ENCODE assay signal across 14 mouse cellular contexts in genomic region chr12:110009136-110009535, GRCm38 (mm10).
DNase-seq lines count a peak whose midpoint lies in the region; ATAC-seq and TF ChIP-seq lines count a peak whose summit lies in the region.
"Had no signal": no experiment of that assay in that cellular context is flagged by ENCODE, and none has a peak within 500 bp of the region (broad histone marks: within the 10 kb centered on the region; RNA-seq: fewer than 3 reads in every experiment).

No protein-coding gene starts in this region.

- H3K9ac ChIP-seq in liver, embryonic 14.5 days (replicated peaks) = no peak overlapping the region

- no peak for ATAC-seq in liver, embryonic 14.5 days (ENCODE audit: insufficient read depth)

- H3K27me3 ChIP-seq in liver, embryonic 14.5 days (ENCODE audit: control insufficient read depth, insufficient read depth, low read length) = no peaks in the 10 kb centered on the region

- no peak for TF ChIP-seq EP300 in liver, embryonic 14.5 days (IDR thresholded peaks at IDR 0.05; ENCODE audit: low read depth)

- H3K4me3 ChIP-seq in liver, embryonic 14.5 days (ENCODE audit: insufficient read depth in 1 of 2, low read depth in 2 of 2, low read length in 2 of 2) = no peak overlapping the region
- H3K4me3 ChIP-seq: erythroblast, embryonic 14.5 days had no signal

- peak; percentile 49 for TF ChIP-seq CTCF in liver, embryonic 14.5 days (IDR thresholded peaks at IDR 0.05; ENCODE audit: low read depth)

- H3K4me2 ChIP-seq in liver, embryonic 14.5 days (ENCODE audit: low read depth) = no peak overlapping the region

- no peaks in the 10 kb centered on the region for H3K36me3 ChIP-seq in liver, embryonic 14.5 days (replicated peaks; ENCODE audit: control insufficient read depth, insufficient read depth, low read depth)

- 37% methylated on average over 4 of the region's 4 CpGs for WGBS in liver, embryonic 14.5 days (ENCODE audit: insufficient replicate concordance)

- DNase-seq in embryo, embryonic 10 days (ENCODE audit: low spot score) = peak; percentile 21
- DNase-seq in embryo, embryonic 10.5 days (ENCODE audit: low spot score) = no peak
- DNase-seq in liver, embryonic 14.5 days (ENCODE audit: low read depth in 3 of 3, low spot score in 3 of 3) = no peak
- DNase-seq in liver = no peak
- peak; percentile 4 for DNase-seq in 3T3-L1 (ENCODE audit: low read depth, low spot score)
- DNase-seq in ZHBTc4 (ENCODE audit: low read depth, low spot score) = peak; percentile 52
- no peak for DNase-seq in cerebellum, adult 18-20 months
- DNase-seq in cerebellum, adult 11-12 months = no peak
- DNase-seq: heart, postnatal 4 days; kidney, adult 11 months; right cerebral cortex, postnatal 4 days; thymus, adult 18-20 months had no signal

- H3K4me1 ChIP-seq in liver, embryonic 14.5 days (replicated peaks; ENCODE audit: control insufficient read depth in 2 of 2, insufficient read depth in 2 of 2, low read length in 1 of 2) = no peaks in the 10 kb centered on the region

- no peaks in the 10 kb centered on the region for H3K9me3 ChIP-seq in liver, embryonic 14.5 days (ENCODE audit: control insufficient read depth, low read length)

- H3K27ac ChIP-seq in liver, embryonic 14.5 days = no peak overlapping the region
- H3K27ac ChIP-seq: macrophage had no signal

Comparison
In these comparisons a context has a peak if more than half of its experiments do, and no peak if none do; other contexts are left out.
1. DNase-seq: peak in embryo, embryonic 10 days (single experiment), 3T3-L1 (single experiment) and ZHBTc4 (single experiment); none in embryo, embryonic 10.5 days (single experiment), liver, embryonic 14.5 days (0 of 3), liver (single experiment), cerebellum, adult 18-20 months (0 of 2) and cerebellum, adult 11-12 months (single experiment).